Mouse (Mus musculus) lung, adult 2 months (tissue): ENCODE measurements around the gene Hells. TPM values are rescaled to one million over a fixed set of nuclear protein-coding genes. Genes with fewer than 3 reads are reported as not detected.

Experiments used
- DNase-seq: peaks from one replicate; pipeline ENCODE4 v3.0.0; 2022
- H3K4me1 ChIP-seq: fragments of 200-500 bp; 2 replicates; pipeline ENCODE4 v1.6.1; 2011; ENCODE audit warnings: low read length; ENCODE audit not compliant: control insufficient read depth, insufficient read depth
- H3K4me3 ChIP-seq: fragments of 200-500 bp; replicated peaks from 2 replicates; pipeline ENCODE3; 2011; ENCODE audit warnings: low read depth, mild to moderate bottlenecking, control low read depth, low read length; ENCODE audit errors: extremely low read depth
- CTCF ChIP-seq: fragments of 200-500 bp; IDR thresholded peaks from 2 replicates; pipeline ENCODE4 v1.5.1; 2011; ENCODE audit warnings: mild to moderate bottlenecking, low read length, control low read depth; ENCODE audit not compliant: insufficient read depth
- POLR2A ChIP-seq: fragments of 200-500 bp; IDR thresholded peaks from 2 replicates; pipeline ENCODE4 v1.6.1; 2011; ENCODE audit warnings: low read depth, mild to moderate bottlenecking, control low read depth, low read length, borderline replicate concordance; ENCODE audit errors: extremely low read depth
- WGBS: fragments of 180-500 bp; shearing (Covaris S2); methylation state at CpG from one replicate; pipeline ENCODE4 v1.1.7; 2018; 5-methylcytosine and 5-hydroxymethylcytosine counted together
- polyA plus RNA-seq: library from polyadenylated mRNA; depleted of rRNA; stranded (reverse); fragments of >200 nt; gene quantifications from 2 replicates; pipeline ENCODE4 v1.2.3, GENCODE M21; 2012

Hells gene
- polyA plus RNA-seq, 1 experiment: 0.44 TPM

- H3K4me1 ChIP-seq: no peaks in the 10 kb centered on the region
- DNase-seq: no peak
- peak overlapping the region; percentile 89 for H3K4me3 ChIP-seq
- TF ChIP-seq POLR2A: no peak
- TF ChIP-seq CTCF: no peak
- under 1% methylated on average over 23 of the region's 23 CpGs for WGBS
Measured at GRCm38 (mm10) chr19:38930252-38930787, 395 bp upstream of the Hells start.

GRCm38 (mm10) chr19:38931566-38931890 is 813 bp downstream of the Hells start:
- Histone ChIP-seq H3K4me3 (no peak overlapping the region), H3K4me1 (no peaks in the 10 kb centered on the region)
- TF ChIP-seq POLR2A (no peak), CTCF (no peak)
- 2% methylated on average over 6 of the region's 6 CpGs for WGBS
- DNase-seq: no peak

GRCm38 (mm10) chr19:38944590-38945307 is 14.0 kb downstream of the Hells start:
- H3K4me1 ChIP-seq: no peaks in the 10 kb centered on the region
- WGBS: 85% methylated on average over 2 of the region's 2 CpGs
- no peak overlapping the region for H3K4me3 ChIP-seq
- no peak for DNase-seq
- no peak for TF ChIP-seq CTCF
- TF ChIP-seq POLR2A: no peak

GRCm38 (mm10) chr19:38970741-38971140 is 40.0 kb downstream of the Hells start:
- no peak for TF ChIP-seq CTCF
- TF ChIP-seq POLR2A: no peak
- Histone ChIP-seq H3K4me1 (no peaks in the 10 kb centered on the region), H3K4me3 (no peak overlapping the region)
- no peak for DNase-seq
- WGBS: 75% methylated on average over 6 of the region's 6 CpGs

GRCm38 (mm10) chr19:38972581-38972980 is 41.9 kb downstream of the Hells start:
- no peak overlapping the region for H3K4me3 ChIP-seq
- DNase-seq: no peak
- H3K4me1 ChIP-seq: no peaks in the 10 kb centered on the region
- 77% methylated on average over 5 of the region's 5 CpGs for WGBS
- TF ChIP-seq POLR2A: no peak
- no peak for TF ChIP-seq CTCF

GRCm38 (mm10) chr19:38973666-38974065 is 43.0 kb downstream of the Hells start:
- no peak for DNase-seq

GRCm38 (mm10) chr19:38976269-38976668 is 45.6 kb downstream of the Hells start:
- Histone ChIP-seq H3K4me3 (no peak overlapping the region), H3K4me1 (no peaks in the 10 kb centered on the region)
- no peak for TF ChIP-seq CTCF
- TF ChIP-seq POLR2A: no peak
- no peak for DNase-seq

More at GRCm38 (mm10) chr19:38973666-38974065, 43.0 kb downstream of the Hells start:
- WGBS: 39% methylated on average over 7 of the region's 7 CpGs
- no peak for TF ChIP-seq CTCF
- TF ChIP-seq POLR2A: no peak
- Histone ChIP-seq H3K4me3 (no peak overlapping the region), H3K4me1 (no peaks in the 10 kb centered on the region)

- Histone ChIP-seq H3K4me3 (no peak overlapping the region), H3K4me1 (no peaks in the 10 kb centered on the region)
- peak; percentile 45 for DNase-seq
- 0% methylated on average over 1 of the region's 1 CpGs for WGBS
- TF ChIP-seq CTCF (no peak), POLR2A (no peak)
Measured at GRCm38 (mm10) chr19:38981966-38982365, 51.3 kb downstream of the Hells start.

GRCm38 (mm10) chr19:38998248-38998647 is 67.5 kb downstream of the Hells start:
- no peak for DNase-seq
- H3K4me3 ChIP-seq: no peak overlapping the region
- WGBS: 75% methylated on average over 4 of the region's 4 CpGs
- no peak for TF ChIP-seq CTCF
- TF ChIP-seq POLR2A: no peak
- no peaks in the 10 kb centered on the region for H3K4me1 ChIP-seq

GRCm38 (mm10) chr19:38998676-38999075 is 68.0 kb downstream of the Hells start:
- WGBS: 75% methylated on average over 1 of the region's 1 CpGs
- Histone ChIP-seq H3K4me1 (no peaks in the 10 kb centered on the region), H3K4me3 (no peak overlapping the region)
- DNase-seq: no peak
- TF ChIP-seq CTCF (no peak), POLR2A (no peak)
